Mouse (Mus musculus): ENCODE results near the gene Efcab1.
"Not testable (repeated sequence)": the region's sequence is repeated elsewhere in the genome, so short reads cannot be mapped to it uniquely, and the experiment has no call there.

Efcab1 gene

DNA sequence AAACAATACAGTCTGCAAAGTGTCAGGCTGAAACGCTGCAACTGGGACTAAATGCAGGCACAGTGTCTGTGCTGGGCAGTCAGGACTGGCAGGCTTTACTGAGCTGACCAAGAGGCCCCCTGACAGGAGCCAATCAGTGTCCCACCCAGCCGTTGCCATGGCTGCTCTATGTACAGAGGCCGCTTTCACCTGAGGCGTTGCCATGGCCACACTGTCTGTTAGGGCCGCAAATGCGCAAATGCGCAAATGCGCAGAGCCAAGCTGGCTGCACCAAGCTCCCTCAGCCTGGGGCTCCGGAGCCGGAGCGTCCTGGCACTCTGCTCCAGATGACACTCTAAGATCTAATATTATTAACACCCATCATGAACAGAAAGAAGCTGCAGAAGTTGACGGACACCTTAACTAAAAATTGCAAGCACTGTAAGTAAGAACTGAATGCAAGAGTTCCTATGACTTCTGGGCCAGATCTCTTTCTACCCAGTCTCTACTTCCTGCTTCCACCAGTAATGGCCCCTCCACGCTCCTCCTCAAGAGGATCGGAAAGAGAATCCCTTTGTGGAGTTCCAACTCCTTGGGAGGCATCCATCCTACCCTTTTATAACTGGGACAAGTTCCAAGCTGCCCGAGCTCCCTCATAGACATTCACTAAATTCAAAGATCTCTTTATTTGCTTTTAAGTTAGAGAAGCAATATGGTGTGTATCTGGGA, at the start of gene Efcab1:
Efcab1 (plus strand) TSS at position 214 of the 708 bp plus-strand sequence.
- peak; percentile 88 for DNase-seq (ENCODE audit: low read depth, low spot score)

DNA sequence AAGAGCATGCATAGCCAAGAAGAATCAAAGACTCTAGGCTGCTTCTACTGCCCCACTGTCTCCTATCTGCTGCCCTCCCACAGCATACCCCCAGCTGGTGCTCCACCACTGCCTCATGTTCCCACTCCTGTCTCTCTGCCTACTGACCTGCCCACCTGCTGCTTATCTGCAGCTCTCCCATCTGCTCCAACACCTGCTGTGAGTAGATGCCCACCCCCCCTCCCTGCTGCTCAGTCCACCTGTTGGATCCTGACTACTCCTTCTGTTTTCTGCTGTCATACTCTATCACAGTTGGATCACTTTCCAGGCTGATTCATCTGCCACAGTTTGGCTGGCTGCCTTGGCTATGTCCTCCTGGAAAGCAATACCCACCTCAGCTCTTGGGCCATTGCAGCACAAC, 47.0 kb upstream of the Efcab1 start:
- no peak for DNase-seq (ENCODE audit: low read depth, low spot score)

DNA sequence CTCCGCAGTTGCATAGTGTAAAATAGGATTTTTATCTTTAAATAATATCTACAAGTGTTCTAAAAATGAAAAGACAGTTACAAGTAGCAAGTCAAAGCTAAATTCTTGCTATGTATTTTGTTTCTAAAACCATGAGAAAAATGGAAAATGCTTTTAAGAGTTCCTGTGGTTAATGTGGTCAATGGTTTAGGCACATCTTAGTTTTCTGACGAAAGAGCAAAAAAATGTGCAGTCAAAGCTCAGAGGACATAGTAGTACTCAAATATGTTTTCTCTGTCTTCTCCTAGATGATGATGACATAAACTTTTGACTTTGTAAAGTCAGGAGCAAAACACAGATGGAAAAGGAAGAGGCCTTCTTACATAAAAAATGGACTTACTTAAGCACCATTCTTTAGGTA, 21.5 kb upstream of the Efcab1 start:
- DNase-seq (ENCODE audit: low read depth, low spot score) = no peak

DNA sequence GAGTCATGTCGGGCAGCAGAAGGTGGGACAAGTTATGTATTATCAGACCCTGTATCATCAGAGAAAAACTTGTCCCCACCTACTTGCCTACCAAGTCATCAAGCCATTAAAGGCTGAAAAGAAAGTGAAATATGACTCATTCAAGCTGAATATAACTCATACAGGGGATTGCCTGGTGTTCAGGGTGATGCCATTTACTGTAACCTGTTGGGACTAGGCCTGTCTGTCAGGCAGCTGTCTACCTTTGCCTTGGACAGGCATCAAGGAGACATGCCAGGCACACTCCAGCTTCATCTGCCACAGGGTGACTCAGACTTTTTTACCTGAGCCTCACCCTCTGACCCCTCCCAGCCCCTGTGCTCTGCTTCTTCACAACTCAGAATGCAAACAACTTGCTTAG, 21.0 kb upstream of the Efcab1 start:
- DNase-seq (ENCODE audit: low read depth, low spot score) = no peak

DNA sequence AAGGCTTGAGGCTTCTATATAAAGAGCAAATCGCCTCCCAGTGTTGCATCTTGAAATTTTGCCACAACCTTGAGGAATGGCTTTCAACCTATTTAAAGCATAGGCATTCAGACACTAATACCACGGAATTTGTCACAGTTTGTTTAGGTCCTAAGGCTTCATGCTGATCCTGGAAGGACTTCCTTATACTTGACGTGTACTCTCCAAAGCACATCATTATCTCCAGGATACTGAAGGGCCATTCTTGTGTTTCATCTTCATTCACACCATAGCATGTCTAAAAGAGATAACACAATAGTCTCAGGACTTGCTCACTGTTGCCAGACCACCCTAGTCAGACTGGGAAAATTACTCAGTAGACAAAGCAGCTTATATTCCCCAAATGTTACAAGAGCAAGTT, 13.9 kb upstream of the Efcab1 start:
- no peak for DNase-seq (ENCODE audit: low read depth, low spot score)

DNA sequence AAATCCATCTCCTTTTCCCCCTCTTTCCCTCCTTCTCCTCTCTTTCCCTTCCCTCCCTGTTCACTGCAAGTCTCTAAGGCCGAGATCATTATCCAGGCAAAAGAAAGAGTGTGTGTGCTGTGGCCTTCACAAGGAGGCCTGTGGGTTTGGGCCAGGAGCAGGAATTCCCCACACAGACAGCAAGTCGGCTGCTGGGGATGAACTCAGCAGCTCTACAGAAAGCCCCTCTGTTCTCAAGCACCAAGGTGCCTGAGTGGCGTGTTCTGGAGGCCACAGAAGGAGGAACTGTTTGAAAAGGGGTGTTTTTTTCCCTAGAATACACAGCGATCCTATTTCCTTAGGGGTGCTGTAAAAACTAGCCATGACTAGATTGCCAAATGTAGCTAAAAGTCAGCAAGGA, 12.5 kb upstream of the Efcab1 start:
- no peak for DNase-seq (ENCODE audit: low read depth, low spot score)

DNA sequence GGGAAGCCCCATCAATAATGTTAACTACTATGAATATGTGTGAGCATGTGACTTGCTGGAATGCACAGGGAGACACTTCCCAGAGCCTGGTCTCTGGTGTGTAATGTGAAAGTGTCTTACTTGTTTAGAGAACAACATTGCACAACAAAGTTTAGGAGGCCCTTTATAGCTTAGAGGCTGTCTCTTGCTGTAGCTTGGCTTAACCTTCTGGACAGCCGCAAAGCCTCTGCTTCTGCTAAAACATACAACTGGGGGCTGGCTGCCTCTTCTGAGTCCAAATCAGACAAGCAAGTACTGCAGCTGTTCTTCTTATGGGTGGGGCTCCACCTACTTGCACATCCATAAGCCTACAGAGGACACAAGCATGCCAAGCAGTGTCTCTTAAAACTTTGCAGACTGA, 11.7 kb upstream of the Efcab1 start:
- DNase-seq (ENCODE audit: low read depth, low spot score) = no peak

DNA sequence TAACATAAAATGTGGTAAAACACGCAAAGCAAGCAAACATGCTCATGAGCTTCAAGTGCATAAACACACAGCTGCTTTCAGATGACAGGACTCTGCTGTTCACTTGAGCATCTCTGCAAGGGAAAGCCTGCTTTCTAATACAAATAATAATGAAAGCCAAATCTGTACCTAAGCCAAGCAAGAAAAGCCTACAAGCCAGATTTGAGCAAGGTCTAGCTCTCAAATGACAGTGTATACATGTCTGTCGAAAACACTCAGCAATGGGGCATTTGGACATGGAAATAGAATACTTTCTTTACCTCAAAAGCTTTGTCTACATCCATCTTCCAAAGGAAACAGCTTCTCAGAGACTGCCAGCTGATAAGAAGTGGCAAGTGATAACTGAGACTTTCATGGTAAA, 10.9 kb upstream of the Efcab1 start:
- no peak for DNase-seq (ENCODE audit: low read depth, low spot score)

DNA sequence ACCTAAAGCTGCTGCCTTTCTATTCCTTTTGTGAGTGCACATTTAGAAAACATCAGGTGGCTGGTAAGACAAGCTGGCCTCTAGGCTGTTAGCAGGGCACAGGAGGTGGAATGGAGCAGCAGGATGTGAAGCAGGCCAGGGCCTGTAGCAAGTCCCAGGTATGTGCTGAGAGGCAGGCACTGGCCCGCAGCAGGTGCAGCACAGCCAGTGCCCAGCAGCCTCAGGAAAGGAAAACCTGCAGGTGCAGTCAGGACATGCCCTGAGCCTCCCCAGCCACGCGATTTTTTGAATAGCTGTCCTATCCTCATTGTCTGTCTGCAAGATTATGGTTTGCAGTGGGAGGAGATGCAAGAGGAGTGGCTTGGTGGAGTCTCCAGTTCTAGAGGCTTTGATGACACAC, 24.3 kb downstream of the Efcab1 start:
- DNase-seq (ENCODE audit: low read depth, low spot score) = not testable (repeated sequence)

DNA sequence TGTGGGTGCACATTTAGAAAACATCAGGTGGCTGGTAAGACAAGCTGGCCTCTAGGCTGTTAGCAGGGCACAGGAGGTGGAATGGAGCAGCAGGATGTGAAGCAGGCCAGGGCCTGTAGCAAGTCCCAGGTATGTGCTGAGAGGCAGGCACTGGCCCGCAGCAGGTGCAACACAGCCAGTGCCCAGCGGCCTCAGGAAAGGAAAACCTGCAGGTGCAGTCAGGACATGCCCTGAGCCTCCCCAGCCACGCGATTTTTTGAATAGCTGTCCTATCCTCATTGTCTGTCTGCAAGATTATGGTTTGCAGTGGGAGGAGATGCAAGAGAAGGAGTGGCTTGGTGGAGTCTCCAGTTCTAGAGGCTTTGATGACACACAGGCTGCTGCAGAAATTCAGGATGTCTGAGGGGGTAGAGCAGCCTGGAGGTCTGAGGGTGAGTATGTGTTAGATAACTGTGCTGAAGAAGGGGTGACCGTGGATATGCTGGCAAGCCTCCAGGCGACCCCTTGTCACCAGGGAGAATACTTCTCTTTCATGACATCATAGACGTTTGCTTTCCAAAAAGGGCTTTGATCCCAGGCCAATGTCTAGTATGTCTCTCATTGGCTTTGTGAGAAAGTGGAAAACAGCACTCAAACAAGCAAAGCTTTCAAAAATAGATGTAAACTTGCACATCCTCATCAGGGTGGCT, 30.2 kb downstream of the Efcab1 start:
- DNase-seq (ENCODE audit: low read depth, low spot score) = not testable (repeated sequence)

DNA sequence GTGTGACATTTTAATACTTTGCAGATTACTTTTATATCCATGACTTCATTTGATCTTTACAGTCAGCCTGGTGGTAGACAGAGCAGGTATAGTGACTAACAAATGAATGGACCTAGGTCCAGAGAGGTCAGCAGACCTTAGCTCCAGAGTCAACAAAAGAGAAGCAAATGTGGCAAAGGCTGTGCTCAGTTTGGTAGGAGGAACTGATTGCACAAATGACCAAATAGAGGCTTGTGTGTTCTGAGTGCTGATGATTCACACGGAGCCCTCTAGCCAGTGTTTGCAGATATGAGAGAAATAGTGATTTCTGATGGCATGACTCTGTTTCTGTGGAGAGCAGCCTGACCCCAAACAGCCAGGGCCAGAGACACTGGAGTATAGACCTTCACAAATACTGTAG, 33.1 kb downstream of the Efcab1 start:
- no peak for DNase-seq (ENCODE audit: low read depth, low spot score)

DNA sequence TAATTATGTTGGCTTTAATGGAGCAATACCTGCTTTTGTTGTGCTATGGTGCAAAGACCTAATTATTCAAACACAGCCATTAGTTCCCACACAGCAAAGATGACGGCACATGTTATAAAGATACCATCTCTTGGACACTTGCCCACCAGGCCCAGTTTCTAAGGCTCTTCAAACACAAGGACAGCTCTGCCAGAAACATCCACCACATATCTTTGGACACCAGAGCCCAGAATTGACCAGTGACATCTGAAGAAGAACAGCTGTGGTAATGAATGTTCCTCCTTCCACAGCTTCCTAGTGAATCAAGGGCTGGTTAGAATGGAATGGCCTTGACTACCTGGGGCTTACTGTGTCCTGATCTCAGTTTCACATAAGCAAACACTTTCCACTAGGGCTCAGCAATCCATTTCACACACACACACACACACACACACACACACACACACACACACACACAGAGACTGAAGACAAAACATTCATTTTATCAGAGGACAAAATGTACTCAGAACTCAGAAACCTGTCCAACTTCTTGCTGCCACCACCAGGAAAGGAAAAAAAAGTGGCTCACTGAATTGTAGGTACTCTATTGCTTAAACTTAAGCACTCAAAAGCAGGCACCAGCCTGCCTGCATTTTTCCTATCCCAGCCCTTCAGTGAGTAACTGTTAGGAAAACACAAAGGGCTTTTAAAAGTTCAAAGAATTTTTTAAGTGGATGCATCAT, 33.7 kb downstream of the Efcab1 start:
- no peak for DNase-seq (ENCODE audit: low read depth, low spot score)

DNA sequence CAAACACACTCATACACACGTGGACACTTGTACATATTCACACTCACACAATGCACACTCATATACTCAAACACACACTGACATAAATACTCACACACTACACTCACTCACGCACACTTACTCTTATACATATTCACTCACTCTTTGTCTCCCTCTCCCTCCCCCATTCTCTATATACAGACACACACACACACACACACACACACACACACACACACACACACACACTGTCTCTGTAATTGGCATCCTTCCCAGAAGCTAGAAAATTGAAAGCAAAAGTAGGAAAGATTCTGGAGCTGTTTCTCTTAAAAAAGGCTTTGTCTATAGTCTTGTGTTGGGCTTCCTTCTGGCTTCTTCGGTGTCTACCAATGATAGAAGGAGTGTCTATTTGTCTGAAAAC, 34.5 kb downstream of the Efcab1 start:
- DNase-seq (ENCODE audit: low read depth, low spot score) = no peak

DNA sequence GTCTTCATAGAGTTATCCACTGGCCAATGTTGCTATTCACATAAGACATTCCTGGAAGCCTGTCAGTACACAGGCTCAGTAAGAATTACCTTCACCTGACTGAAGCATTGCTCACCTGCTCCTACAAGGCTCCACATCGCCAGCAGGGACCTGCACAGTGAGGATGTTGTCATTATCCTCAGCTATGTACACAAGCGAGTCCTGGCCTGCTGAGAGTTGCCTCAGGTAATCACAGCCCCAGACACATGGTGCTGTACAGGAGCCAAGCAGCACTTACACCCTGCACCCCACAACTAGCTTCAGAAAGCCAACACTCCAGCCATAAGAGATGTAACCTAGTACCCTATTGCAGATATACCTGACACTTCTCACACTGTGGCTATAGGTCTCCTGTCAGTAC, 37.1 kb downstream of the Efcab1 start:
- peak; percentile 6 for DNase-seq (ENCODE audit: low read depth, low spot score)

DNA sequence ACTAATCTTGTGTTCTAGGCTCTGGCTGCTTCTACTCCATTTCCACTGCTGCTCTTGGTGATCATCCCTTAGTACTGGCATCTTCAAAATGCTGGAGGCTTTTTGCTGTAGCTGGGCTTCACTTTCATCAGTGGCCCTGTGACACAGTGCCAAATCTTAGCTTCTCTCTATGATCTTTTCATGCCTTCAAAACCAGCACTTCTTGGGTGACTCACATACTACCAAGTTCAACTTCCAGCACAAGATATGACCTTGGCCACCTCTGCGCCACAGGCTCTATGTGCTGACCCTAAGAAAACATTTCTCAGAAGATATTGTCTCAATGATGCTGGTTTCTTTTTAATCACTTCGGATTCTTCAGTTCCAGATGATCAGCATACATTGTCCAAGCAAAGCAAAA, 41.2 kb downstream of the Efcab1 start:
- DNase-seq (ENCODE audit: low read depth, low spot score) = not testable (repeated sequence)

DNA sequence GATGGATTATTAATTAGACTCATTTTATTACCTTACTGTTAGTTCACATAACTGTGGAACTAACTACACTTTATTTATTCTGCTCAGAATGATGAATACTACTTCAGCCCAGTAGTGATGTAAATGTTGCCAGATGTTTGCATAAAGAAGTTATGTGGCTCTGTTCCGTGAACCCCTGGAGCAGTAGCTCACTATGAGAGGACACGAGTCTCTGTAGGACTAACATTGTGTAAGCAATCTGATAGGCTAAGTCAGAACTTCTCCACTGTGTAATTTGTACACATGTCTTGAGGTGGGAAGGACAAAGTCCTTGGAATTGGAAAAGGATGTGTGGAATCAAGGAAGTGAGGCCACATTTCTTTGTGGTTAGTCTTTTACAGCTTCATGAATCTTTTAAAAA, 45.5 kb downstream of the Efcab1 start:
- peak; percentile 9 for DNase-seq (ENCODE audit: low read depth, low spot score)

DNA sequence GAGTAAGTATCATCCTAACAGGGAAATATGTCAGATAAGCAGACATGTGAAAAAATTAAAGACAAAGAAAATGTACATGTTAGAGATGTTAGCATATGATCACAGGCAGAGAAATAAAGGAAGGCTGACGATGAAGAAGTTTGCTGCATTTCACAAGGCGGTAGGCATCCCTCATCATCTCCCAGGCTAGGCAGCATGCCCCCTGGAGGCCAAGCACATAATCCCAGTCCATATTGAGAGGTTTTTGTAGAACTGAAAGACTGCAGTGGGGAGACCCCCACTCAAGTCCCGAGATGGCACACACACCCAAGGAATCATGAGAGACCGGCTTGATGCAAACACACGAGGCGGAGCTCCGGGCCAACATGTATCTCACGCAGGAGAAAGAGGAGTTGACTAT, 53.3 kb downstream of the Efcab1 start:
- no peak for DNase-seq (ENCODE audit: low read depth, low spot score)

DNA sequence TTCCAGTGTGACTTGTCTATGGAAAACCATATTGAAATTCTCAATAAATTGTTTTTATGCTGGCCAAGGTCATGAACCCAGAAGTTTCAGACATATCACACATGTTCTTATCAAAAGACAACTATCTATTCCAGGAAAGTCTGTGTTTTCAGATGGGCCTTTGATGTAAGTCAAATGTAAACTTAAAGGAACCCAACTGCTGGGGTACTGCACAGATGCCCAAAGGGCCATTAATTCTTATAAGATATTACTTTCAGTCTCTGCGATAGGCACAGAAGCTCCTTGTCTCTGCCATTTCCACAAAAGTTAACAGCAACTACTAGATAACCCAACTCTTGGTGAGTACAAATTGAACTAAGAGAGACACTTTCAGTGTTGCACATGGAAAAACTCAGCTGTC, 67.3 kb downstream of the Efcab1 start:
- DNase-seq (ENCODE audit: low read depth, low spot score) = no peak

DNA sequence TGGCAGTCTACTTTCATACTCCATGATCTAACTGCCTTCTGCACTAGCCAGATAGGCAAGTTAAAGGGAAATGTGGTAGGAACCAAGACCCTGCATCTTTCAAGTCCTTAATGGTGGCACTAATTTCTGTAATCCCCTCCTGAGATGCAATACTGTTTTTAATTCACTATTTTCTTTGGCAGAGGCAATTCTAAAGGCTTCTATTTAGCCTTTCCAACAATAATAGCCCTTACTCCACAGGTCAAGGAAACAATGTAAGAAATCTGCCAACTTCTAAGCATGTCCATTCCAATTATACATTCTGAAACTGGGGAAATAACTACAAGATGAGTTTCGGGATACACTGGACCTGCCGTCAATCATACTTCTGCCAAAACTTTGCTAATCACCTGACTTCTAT, 72.8 kb downstream of the Efcab1 start:
- no peak for DNase-seq (ENCODE audit: low read depth, low spot score)

DNA sequence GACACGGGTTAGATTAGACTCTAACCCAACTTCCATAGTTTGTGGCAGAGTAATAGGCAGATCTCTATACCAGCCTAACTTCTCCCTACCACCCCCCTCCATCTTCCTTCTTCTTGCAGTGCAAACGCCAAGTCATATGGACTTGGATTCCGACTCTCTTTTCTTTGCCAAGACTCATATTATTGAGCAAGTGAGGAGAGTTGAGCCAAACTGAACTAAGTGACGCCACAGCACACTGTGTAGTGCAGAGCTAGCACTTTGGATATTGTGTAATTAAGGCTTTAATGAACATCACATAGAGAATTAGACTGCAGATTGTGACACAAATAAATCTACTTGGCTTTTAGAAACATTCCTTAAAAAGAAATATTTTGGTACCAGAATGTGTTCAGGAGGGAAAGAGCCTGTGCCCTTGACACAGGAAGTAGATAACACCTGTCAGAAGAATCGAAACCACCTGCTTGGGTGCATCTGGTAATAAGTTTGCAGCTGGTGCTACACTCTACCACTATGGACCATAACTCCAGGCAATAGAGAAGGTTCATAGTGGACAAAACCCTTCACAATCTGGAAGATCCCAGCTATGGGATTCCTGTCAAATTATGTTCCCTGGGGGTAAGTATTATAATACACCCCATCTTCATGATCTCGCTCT, 83.3 kb downstream of the Efcab1 start:
- DNase-seq (ENCODE audit: low read depth, low spot score) = no peak

DNA sequence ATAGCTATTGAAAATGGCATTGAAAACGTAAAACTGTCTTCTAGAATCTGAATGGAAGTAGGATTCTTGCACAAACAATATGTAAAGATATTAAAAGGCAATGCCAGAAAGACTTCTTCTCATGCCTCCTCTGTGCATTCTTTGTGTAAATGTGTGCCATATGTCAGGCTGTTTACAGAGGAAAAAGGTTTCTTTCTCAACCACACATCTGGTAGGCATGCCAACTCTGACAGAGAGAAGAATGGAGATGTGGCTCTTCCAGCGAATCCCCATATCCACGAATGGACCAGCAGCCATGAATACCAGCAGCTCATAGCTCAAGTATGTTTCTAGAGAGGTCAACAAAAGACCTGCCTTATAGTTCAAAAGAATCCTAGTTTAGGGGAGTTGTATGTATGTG, 84.6 kb downstream of the Efcab1 start:
- DNase-seq (ENCODE audit: low read depth, low spot score) = no peak

DNA sequence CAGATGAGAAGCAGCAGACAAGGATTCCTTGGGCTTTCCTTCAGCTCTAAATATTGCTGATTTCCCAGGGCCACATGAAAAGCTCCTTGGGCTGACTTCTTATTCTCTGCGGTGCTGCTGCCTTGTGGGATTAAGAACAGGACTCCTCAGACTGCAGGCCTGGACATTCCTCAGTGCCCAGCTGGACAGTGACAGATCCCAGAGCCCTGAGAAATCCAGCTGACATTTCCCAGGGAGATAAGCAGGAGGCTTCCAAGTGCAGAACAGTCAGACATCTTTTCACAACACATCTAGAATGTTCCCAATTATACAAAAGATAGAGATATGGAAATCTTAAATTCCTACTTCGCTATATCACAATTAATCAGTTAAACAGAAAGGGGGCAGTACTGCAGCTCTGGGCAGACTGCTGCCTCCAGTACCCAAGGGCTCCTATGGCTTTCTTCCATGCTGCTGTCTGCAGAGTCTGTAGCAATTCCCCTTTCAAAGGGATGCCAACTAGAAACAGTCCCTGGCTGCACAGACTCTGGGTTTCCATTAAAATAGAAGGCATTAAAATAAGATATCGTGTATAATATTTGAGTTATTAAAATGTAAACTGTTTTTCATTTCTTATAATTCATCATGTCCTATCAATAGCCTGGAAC, 86.2 kb downstream of the Efcab1 start:
- peak; percentile 4 for DNase-seq (ENCODE audit: low read depth, low spot score)

All from forelimb bud, embryonic 11.5 days (tissue).